Mouse (Mus musculus) cerebellum, postnatal 14 days (tissue): ENCODE measurements at regions not wholly inside any gene's neighbourhood (a gene's known extent, or its start where the extent isn't known, plus 50 kb on each side); places are given as distances from the start of the nearest gene placed in this dataset.

Experiments used
- DNase-seq, 2 experiments: peaks; one replicate each; pipeline ENCODE4 v3.0.0; 2021; ENCODE audit warnings: mixed read lengths in 2 of 2

DNA sequence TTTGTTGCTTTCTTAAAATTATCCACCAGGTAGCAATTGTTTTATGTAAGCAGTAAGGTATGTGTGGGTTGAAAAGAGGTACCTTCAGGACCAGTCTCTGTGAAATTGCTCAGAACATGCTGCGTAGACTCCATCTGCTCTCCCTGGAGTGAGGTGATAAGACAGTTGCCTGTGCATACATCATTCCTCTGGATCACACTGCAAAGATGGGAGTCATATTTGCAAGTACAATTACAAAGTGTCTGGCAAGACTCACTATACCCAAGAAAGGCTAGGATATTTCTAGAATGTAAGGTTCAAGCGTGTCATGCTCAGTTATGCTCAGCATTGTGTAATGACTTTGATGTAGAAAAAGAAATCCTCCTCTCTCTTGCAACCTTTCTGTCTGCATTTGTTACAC is 1283.5 kb upstream of the Slc10a2 start:
- DNase-seq = no peak

DNA sequence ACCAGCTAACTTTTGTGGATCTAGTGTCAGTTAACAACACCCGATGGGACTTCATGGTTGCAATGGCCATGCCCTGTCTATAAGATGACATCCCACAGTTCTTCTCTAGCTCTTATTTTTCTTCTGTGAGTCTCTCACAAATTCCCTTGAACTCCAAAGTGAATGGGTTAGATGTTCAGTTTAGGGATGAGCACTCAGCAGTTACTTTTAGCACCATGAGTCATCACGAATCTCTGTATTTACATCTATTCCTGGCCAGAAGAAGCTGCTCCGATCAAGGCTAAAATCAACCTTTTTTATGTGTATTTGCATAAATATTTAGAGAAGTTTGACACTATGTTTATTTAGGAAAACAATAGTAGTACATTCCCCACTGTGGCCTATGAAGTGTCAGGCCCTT is 1269.6 kb upstream of the Slc10a2 start:
- no peak for DNase-seq

DNA sequence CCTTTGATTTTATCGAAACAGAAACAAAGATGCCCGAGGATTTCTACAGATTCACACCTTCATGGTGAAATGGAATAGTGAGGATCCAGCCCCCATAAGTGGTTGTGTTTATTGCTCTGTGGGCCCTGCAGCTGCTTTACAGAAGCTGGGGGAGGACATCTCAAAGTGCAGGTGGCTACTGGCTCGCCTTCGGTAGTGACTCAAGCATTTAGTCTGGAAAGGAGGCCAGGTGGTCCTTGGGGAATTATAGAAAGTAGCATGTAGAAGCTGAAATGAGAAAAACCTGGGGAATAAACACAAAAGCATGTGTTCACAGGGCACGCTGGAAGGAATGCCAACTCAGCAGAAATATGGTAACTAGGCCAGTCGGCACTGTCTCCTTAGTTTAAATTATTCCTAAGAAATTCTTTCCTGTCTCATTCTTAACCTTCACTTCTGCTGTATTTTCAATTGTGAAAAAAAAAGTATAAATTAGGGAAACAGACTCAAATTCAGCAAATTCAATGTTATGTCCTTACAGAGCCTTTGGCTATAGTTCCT is 1256.3 kb upstream of the Slc10a2 start:
- no peak for DNase-seq

DNA sequence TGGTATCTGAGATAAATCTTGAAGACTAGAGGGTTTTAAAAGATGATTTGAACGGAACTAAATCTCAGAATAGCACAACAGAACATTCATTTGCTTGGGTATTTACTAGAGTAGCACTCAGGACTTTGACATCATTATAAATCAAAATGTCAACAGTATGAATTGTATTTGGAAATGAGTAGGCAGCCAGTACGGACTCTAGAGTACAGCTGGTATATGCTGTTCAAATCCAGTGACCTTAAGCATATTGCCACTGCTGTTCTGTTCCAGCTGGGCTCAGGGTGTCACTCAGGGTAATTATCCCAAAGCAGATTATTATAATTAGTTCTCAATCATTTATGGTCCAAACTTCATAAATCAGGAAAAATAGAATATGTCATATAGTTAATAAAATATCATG is 1252.7 kb upstream of the Slc10a2 start:
- DNase-seq = no peak

DNA sequence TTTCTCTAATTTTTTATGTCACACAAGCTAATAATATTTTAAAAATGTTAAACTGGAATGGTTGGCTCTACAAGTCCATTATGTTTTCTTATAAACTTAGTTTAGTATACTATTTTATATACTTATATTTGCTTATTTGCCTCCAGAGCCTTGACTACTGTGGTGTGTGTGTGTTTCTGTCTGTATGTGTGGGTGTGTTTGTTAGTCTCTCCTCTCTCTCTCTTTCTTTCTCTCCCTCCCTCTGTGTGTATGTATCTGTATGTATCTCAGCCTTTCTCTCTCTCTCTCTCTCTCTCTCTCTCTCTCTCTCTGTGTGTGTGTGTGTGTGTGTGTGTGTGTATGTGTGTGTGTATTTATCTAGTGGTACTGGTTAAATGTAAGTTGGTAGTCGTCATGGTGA is 1245.3 kb upstream of the Slc10a2 start:
- DNase-seq = no peak

DNA sequence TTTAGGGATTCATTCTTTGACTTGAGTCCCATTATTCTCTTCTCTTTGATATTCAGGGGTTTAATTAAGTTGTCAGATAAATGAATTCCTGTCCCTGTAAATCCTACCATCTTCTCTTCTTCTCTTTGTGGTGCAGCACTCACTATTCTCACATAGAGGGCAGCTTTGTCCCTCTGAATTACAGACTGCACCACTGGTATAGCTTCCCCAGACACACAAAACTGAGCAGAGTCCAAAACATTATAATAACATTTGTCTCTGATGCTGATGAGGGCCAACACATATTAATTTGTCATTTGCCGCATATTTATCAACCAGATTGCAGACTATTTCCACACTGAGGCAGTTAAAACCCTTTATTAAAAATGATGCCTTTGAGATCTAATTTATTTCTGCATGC is 1244.9 kb upstream of the Slc10a2 start:
- peak in 1 of 2 experiments; percentile 4 for DNase-seq

DNA sequence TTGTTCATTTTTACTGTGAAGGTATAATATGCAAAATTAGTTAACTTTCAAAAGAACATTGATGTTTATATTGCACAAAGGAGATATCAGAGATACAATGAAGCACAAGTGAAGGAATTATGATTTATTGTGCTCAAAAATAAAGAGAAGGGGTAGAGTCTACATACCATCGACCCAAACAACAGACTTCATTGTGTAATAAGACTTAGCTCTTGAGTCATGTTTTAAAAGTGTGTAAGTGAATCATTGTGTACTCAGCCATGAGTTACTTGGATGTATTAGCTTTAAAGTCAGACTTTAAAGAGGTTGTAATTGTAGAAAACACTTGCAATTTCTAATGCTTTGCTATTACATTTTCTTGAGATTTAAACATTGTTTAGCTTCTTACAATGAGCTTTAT is 1240.6 kb upstream of the Slc10a2 start:
- no peak for DNase-seq

DNA sequence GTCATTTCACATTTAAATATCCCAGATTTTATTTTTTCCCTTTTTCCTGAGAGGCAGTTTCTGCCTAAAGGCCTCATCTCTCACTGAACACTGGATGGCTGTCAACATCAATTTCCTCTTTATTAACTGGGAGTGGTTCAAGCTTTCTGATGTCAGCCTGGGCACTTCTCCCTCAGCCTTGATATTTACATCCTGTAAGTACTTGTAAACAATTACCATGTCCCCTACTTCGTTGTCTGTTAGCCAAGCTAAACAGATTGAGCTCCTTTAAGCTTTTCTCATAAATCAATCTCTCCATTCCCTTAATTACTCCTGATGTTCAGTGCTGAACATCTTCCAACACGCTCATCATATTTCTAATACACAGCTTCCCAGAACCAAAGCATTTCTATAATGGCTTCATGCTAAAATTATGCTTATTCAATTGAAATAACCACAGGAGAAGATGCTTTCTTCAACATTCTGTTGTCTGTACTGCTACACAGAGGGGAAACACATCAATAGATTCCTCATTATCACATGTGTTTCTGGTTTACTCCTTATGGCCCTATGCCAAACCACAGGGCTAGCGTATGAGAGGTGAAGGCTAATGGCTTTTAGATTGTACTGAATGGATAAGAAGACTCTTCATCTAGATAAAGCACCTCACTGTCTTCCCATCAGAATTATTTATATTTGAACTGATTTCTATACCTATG is 1235.2 kb upstream of the Slc10a2 start:
- no peak for DNase-seq

DNA sequence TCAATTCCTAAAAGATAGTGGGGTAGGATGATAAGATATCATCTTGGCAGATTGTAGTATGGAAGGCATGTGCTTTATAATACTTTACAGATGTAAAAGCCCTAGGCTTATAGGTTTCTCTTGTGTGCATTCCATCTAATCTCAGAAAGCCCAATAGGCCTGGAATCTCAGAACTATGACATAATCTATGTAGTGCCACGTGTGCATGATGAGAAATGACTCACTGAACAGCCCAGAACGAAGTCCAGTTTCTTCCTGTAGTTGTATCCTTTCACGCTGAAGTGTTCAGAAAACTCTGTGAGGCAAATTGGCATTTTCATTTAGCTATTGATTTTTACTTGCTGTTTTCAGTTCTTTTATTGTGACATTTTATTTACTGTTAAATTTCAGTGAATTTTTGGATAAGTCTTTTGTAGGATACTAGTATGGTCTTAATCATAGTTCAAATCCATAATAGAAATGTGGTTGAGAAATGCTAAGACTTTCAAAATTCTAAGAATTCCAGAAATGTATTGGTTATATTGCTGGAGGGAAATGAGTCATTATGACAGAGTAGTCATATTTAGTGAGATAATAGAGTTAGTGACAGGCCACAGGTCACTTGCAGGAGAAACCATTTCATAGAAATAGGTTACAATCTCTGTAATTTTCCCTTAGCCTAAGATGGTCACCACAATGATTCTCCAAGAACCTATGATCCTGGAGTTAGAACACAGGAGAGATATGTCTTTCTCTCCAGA is 1229.3 kb upstream of the Slc10a2 start:
- DNase-seq = no peak

DNA sequence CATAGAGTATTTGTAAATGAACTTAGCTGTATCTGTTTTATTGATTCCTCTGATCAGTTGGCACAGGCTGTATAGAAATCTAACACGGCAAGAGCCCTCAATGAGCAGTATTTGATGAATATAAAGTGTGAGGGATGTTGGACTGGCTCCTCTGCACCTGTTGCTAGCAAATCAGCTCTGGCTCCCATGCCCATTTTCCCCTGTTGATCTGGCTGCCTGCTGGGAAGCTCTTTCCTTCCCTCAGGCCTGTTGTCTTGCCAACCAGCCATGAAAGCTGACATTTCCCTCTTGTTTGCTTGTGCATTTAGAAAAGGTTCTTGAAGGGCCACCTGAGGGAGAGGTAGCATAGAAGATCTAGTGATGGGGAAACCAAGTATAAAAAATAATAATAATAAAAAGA is 1216.2 kb upstream of the Slc10a2 start:
- DNase-seq = peak; percentile 34 to 38

DNA sequence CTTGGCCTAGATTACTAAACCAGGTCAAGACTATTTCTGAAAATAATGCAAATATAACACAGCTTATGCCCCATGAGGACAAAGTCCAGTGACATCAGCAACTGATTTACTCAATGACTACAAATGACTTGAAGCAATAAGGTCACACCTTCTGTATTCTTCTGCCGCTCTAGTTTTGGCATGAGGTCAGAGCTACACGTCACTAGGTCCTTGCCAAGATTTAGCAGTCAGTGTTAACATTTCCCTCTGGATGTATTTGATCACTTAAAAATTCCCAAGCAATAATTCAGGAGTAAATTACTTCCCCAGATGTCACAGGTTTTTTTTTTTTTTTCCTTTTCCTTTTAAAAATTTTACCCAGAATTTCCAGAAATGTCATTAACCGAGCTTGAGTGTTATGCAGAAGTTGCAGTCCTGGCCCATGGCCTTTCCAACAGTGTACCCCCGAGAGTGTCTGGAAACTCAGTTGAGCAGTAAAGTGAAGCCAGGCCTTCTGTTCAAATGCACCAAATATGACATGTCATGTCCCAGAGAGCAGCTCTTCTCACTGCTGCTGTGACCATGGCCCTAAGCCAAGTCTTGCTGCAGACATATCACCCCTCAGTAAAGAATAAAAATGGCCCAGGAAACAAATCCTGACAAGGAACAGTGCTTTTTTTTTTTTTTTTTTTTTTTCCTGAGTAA is 1210.2 kb upstream of the Slc10a2 start:
- DNase-seq = peak; percentile 70 to 85

DNA sequence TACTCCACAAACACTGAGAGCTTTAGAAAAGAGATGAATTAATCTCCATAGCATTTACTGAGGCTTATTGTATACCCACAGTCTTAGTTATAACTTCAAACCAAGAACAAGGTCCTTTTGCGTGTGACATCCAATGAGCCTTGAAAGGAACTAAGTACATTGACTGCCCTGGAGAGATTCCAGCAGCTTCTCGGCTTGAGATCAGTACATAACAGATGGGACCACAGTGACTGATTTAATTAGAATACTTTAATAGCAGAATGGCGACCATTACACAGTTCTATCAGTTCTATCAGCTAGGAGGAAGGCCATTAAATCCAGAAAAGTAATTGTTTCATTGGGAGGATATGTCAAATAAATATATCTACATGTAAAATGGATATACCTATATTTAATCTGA is 1183.7 kb upstream of the Slc10a2 start:
- peak; percentile 84 to 88 for DNase-seq

DNA sequence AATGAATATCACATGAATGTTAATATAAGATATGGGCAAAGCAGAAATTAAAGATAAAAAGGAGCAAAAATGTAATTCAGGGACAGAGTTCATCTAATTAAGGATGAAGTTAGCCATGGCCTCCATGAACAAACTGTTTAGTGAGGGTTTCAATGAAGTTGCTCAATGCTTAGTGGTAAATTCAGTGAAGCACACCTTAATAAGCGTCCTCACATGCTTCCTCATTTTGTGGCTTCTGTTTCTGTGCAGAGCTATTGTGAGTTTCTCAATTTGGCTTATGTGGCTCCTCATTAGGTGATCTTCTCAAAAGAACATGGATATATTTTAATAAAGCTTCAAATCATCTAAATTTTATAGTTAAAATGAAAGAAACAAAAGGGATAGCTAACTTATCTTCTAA is 1174.8 kb upstream of the Slc10a2 start:
- DNase-seq = no peak
